22 mouse cellular contexts compared by ENCODE assay signal in the genomic region with DNA sequence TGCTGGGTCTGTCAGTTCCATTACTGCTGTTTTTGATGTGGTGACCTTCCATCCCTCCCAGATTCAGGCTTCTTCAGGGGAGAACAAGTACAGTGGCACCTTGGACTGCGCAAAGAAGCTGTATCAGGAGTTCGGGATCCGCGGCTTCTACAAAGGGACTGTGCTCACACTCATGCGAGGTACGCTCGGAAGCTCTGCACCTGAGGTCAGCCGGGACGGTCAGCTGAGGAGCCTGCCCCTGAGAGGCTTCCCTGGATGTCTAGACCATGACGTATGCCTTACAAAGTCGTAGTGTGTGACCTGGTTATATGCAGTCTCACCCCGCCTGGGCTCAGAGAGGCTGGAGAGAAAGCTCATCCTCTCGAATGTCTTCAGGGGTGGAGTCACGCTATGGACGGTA. TPM values are rescaled to one million over a fixed set of nuclear protein-coding genes. Genes with fewer than 3 reads are reported as not detected.
DNase-seq lines count a peak whose midpoint lies in the region; ATAC-seq lines count a peak whose summit lies in the region.
"Had no signal": no experiment of that assay in that cellular context is flagged by ENCODE, and none has a peak within 500 bp of the region (broad histone marks: within the 10 kb centered on the region; RNA-seq: fewer than 3 reads in every experiment).

No protein-coding gene starts in this region.

- no peak overlapping the region for H3K27ac ChIP-seq in heart, embryonic 10.5 days
- H3K27ac ChIP-seq in kidney, embryonic 15.5 days, result no peak overlapping the region

- H3K4me1 ChIP-seq in heart, embryonic 10.5 days, result peaks cover 14% of the 10 kb centered on the region; the same call in 1 of the 2 replicates
- H3K4me1 ChIP-seq in kidney, embryonic 15.5 days, result peaks cover 4% of the 10 kb centered on the region; the same call in 1 of the 2 replicates

- no peak overlapping the region for H3K4me2 ChIP-seq in kidney, embryonic 15.5 days

- DNase-seq in heart, adult 11 months, result peak; percentile 74
- DNase-seq in heart, postnatal 10 days, result no peak
- DNase-seq in heart, embryonic 10.5 days (ENCODE audit: low spot score), result peak; percentile 60
- DNase-seq in heart, postnatal 4 days, result no peak
- DNase-seq in R1 (ENCODE audit: low read depth, low spot score), result peak; percentile 19
- DNase-seq: adrenal gland, adult 2 months; adrenal gland, adult 8-10 months; adrenal gland, postnatal 10 days; adrenal gland, postnatal 14 days; adrenal gland, postnatal 25 days; adrenal gland, postnatal 36 days; B cell, adult 2 months; cerebellum, adult 11 months; cerebellum, adult 11-12 months; cerebellum, adult 18-20 months; cerebellum, adult 2 months had no signal

- no peaks in the 10 kb centered on the region for H3K27me3 ChIP-seq in heart, embryonic 10.5 days (ENCODE audit: insufficient read depth, poor library complexity, severe bottlenecking)
- H3K27me3 ChIP-seq in kidney, embryonic 15.5 days, result no peaks in the 10 kb centered on the region
- H3K27me3 ChIP-seq: CH12.LX, Patski had no signal

- H3K36me3 ChIP-seq in heart, embryonic 10.5 days, result peaks cover 53% of the 10 kb centered on the region
- peaks cover 39% of the 10 kb centered on the region for H3K36me3 ChIP-seq in kidney, embryonic 15.5 days

- no peak overlapping the region for H3K4me3 ChIP-seq in heart, embryonic 10.5 days
- H3K4me3 ChIP-seq in kidney, embryonic 15.5 days (replicated peaks), result no peak overlapping the region

- WGBS in heart, embryonic 10.5 days, result 87% methylated on average over 15 of the region's 15 CpGs
- 87% methylated on average over 15 of the region's 15 CpGs for WGBS in kidney, embryonic 15.5 days

- intact Hi-C loops in heart, postnatal 10 days (cut with DNase I), result no loop called here

- ATAC-seq in kidney, embryonic 15.5 days (replicated peaks; ENCODE audit: low FRiP score), result no peak
- ATAC-seq: activated CD4-positive, CD25-positive, alpha-beta regulatory T cell, adult 4 months; CD4-positive, CD25-positive, alpha-beta regulatory T cell, adult 4 months; Patski had no signal

- H3K9ac ChIP-seq in kidney, embryonic 15.5 days, result no peak overlapping the region

- H3K9me3 ChIP-seq in heart, embryonic 10.5 days, result no peaks in the 10 kb centered on the region
- H3K9me3 ChIP-seq in kidney, embryonic 15.5 days (replicated peaks), result no peaks in the 10 kb centered on the region
- H3K9me3 ChIP-seq: G1E had no signal

RNA-seq across cellular contexts. Expression of a gene that starts 9.1 kb away (rescaled TPM):
- total RNA-seq in heart, postnatal 10 days (2021), result 10 to 100 TPM; 73.4 to 79.1 TPM
- polyA plus RNA-seq in heart, embryonic 10.5 days (2016; fragmentation: Nextera tagmentation; extraction: Ambion mirVana), result 26.5 and 29.1 TPM in 2 replicates
- 10 to 100 TPM; 74.0 to 79.7 TPM for total RNA-seq in heart, postnatal 4 days (2021)
- polyA plus RNA-seq in kidney, embryonic 15.5 days (2015; fragmentation: Nextera tagmentation; extraction: Ambion mirVana), result 25.5 and 27.6 TPM in 2 replicates
- polyA plus RNA-seq: G1E had no signal

RNA-seq across cellular contexts. Expression of a gene that starts 18.1 kb away (rescaled TPM):
- total RNA-seq in heart, postnatal 10 days (2021), result 100 to 1,000 TPM; 249 to 251 TPM
- 53.0 and 53.7 TPM in 2 replicates for polyA plus RNA-seq in heart, embryonic 10.5 days (2016; fragmentation: Nextera tagmentation; extraction: Ambion mirVana)
- total RNA-seq in heart, postnatal 4 days (2021), result 100 to 1,000 TPM; 206 to 213 TPM
- 50.0 and 51.8 TPM in 2 replicates for polyA plus RNA-seq in kidney, embryonic 15.5 days (2015; fragmentation: Nextera tagmentation; extraction: Ambion mirVana)

RNA-seq across cellular contexts. Expression of a gene that starts 30.8 kb away (rescaled TPM):
- total RNA-seq in heart, postnatal 10 days (2021), result 10 to 100 TPM; 55.2 to 56.4 TPM
- polyA plus RNA-seq in heart, embryonic 10.5 days (2016; fragmentation: Nextera tagmentation; extraction: Ambion mirVana), result 50.3 and 52.0 TPM in 2 replicates
- 10 to 100 TPM; 60.7 to 76.7 TPM for total RNA-seq in heart, postnatal 4 days (2021)
- 50.1 and 51.0 TPM in 2 replicates for polyA plus RNA-seq in kidney, embryonic 15.5 days (2015; fragmentation: Nextera tagmentation; extraction: Ambion mirVana)

Comparison
In these comparisons a context has a peak if more than half of its experiments do, and no peak if none do; other contexts are left out.
1. DNase-seq: peak in heart, adult 11 months (single experiment), heart, embryonic 10.5 days (single experiment) and R1 (single experiment); none in heart, postnatal 10 days (0 of 2) and heart, postnatal 4 days (single experiment).